Mouse (Mus musculus) gastrocnemius, adult 2 months (tissue): ENCODE results near the gene Rab4a. TPM values are rescaled to one million over a fixed set of nuclear protein-coding genes. Genes with fewer than 3 reads are reported as not detected.

Experiments used
- DNase-seq: peaks from one replicate; pipeline ENCODE4 v3.0.0; 2022
- H3K27ac ChIP-seq: fragments of 200-600 bp; 2 replicates; pipeline ENCODE4 v1.8.1; 2022; ENCODE audit warnings: mild to moderate bottlenecking
- H3K4me3 ChIP-seq: fragments of 200-600 bp; 2 replicates; pipeline ENCODE4 v1.8.1; 2022; ENCODE audit warnings: mild to moderate bottlenecking, moderate library complexity
- CTCF ChIP-seq: fragments of 200-600 bp; IDR thresholded peaks from 2 replicates; pipeline ENCODE4 v1.8.1; 2022; ENCODE audit warnings: antibody characterized with exemption, mild to moderate bottlenecking, moderate library complexity
- intact Hi-C: fragments of 180-260 bp; cut with DNase I; formaldehyde crosslinking; loops from one replicate; pipeline ENCODE4 v1.15.1; 2025
- total RNA-seq, 2 experiments: library from RNA; stranded (reverse); gene quantifications; 2 replicates each; pipeline ENCODE4 v1.2.3; 2021

The Rab4a gene
- total RNA-seq, 2 experiments from 2014 or later, result 12.0 to 12.4 TPM

DNA sequence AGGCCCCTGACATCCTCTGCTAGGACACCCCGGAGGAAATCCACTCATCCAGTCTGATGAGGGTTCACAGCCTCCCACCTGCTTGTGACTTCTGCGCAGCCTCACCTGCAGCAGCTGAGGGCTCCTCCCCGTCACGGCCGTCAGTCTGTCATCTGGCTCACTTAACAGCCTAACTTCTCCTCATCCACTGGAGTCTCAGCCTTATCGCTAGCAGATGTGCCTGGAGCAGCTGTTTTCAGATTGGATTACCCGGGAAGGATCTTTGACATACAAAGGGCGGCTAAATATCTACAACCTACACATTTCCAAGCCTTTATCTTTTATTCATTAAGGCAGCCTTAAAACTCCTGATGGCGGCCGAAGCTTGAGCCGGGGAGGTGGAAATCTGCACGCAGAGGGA lies 32.3 kb upstream of the Rab4a start:
- Histone ChIP-seq H3K4me3 (no peak overlapping the region), H3K27ac (no peak overlapping the region)
- no peak for TF ChIP-seq CTCF
- intact Hi-C loops, result no loop called here
- no peak for DNase-seq

DNA sequence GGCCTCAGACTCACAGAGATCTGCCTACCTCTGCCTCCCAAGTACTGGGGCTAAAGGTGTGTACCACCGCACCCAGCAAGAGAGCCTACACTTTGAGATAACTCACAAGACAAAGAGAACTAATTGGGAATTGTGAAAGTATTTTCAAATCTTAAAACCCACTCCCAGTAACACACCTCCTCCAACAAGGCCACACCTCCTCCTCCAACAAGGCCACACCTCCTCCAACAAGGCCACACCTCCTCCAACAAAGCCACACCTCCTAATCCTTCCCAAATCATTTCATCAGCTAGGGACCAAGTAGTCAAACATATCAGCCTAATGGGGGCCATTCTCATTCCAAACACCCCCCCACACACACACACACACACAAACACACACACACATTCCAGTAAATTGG lies 31.3 kb upstream of the Rab4a start:
- no peak for TF ChIP-seq CTCF
- Histone ChIP-seq H3K27ac (no peak overlapping the region), H3K4me3 (no peak overlapping the region)
- DNase-seq, result no peak
- intact Hi-C loops, result no loop called here

DNA sequence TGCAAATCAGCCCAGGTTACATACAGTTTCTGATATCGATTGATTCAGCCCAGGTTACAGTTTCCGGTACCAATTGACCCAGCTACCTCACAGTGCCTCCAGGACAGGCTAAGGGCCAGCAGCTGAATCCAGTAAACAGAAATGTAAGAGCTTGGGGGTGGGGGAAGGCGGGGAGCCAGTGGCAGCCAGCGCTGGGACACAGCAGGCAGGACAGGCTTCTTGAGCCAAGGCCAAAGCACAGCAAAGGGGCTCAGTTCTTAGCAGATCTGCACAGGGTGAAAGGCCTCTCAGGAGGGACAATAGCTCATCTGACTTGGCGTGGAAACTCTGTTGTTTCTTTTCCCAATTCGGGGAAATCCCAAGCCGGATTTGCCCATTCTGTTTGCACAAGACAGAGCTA lies 28.5 kb upstream of the Rab4a start:
- no peak for TF ChIP-seq CTCF
- peak overlapping the region; percentile 67 for H3K27ac ChIP-seq
- no peak overlapping the region for H3K4me3 ChIP-seq
- intact Hi-C loops, result no loop called here
- peak; percentile 77 for DNase-seq

DNA sequence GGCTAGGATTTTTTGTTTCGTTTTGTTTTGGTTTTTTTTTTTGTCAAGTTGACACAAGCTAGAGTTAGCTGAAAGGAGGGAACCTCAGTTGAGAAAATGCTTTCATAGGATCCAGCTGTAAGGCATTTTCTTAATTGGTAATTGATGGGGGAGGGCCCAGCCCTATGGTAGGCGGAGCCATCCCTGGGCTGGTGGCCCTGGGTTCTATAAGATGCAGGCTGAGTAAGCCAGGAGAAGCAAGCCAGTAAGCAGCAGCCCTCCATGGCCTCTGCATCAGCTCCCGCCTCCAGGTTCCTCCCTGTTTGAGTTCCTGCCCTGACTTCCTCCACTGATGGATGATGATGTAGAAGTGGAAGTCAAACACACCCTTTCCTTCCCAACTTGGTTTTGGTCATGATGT lies 25.3 kb upstream of the Rab4a start:
- H3K4me3 ChIP-seq, result no peak overlapping the region
- no peak overlapping the region for H3K27ac ChIP-seq
- TF ChIP-seq CTCF, result no peak
- no peak for DNase-seq
- intact Hi-C loops, result no loop called here

DNA sequence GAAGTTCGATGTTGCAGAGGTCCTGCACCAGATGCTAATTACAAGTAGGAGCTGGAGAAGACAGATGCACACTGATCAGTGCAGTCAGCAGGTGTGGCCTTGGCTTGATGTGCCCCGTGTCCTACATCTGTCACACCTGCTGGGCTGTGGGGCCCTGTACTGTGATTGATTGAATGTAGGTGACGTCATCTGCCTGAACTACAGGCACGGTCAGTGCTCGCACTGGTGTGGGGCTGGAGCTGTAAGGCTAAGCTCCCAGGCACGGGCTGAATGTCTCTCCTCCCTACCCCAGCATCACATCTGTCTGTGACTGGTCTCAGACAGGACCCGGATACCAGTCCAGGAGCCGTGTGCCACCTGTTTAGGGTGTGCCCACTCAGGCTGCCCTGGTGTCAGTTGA lies 24.5 kb upstream of the Rab4a start:
- H3K4me3 ChIP-seq, result no peak overlapping the region
- no peak for TF ChIP-seq CTCF
- intact Hi-C loops, result no loop called here
- no peak overlapping the region for H3K27ac ChIP-seq
- DNase-seq, result no peak

DNA sequence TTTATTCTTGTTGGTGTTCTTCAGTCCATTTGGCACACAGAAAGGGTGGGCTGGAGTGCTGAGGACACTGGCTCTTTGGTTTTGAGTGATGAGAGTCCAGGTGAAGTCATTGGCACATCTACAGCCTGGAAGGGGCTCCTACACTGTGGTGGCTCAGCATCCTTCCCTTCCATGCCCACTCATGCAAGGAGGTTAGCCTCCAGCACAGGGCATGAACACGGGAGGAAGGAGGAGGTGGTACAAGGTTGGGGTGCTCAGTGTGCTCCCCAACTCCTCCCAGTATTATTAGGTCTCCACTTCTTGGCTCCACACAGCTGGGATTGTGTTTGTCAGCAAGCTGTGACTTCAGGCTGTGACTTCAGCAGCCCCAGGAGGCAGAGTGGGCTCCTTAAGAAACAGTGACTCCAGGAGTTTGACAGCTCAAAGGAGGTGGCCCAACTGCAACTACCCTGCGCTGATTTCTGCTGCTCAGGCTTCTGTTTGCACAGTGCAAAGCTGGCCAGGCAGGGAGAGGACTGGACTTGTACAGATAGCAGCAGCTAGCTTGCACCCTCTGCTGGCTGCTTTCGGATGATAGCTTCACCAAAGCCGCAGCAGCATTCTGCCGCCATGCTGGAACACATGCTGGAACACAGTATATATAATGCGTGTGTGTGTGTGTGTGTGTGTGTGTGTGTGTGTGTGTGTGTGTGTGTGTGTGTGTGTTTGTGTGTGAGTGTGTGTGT lies 22.1 kb upstream of the Rab4a start:
- intact Hi-C loops, result loop anchor here (1.0 to 2.0 kb wide), 2 partner anchors 131 to 139 kb away; partner anchors contain the start of gene Rhou
- peak; percentile 85 for DNase-seq
- TF ChIP-seq CTCF, result peak; percentile 72
- H3K4me3 ChIP-seq, result no peak overlapping the region
- H3K27ac ChIP-seq, result no peak overlapping the region

DNA sequence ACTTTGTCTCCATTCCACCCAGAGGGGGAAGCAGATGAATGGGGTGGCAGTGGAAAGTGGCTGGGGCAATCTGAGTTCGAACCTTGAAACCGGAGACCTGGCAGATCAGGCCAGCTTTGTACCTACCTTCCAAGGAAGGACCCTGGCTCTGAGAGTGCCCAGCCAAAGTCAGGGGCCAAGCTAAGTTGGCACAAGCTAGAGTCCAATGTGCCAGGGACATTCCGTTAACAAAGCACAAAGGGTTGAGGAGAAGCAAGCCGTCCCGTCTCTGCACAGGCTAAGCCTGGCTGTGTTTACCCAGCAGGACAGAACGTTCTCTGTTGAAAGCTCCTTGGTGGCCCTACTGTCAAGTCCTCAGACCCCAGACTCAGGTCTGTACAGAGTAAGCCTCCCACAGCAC lies 19.6 kb upstream of the Rab4a start:
- intact Hi-C loops, result no loop called here
- H3K4me3 ChIP-seq, result no peak overlapping the region
- TF ChIP-seq CTCF, result no peak
- peak; percentile 39 for DNase-seq
- peak overlapping the region; percentile 68 for H3K27ac ChIP-seq

DNA sequence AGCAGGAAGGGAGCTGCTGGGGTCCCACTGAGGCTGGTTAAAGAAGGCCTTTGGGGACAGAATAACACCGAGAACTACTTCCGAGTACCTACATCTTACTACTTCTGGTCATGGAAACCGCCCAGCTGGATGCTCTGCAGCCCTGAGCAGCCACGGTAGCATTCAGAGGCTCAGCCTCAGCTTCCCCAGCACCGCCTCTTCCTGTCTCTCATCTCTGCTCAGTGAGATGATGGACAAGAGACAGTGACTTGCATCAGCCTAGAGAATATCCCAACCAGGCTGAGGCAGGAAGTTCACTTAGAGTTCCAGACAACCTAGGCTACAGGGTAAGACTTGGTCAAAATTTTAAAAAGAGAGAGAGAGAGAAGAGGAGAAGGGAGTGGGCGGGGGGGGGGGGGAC lies 19.1 kb upstream of the Rab4a start:
- H3K4me3 ChIP-seq, result no peak overlapping the region
- peak overlapping the region; percentile 68 for H3K27ac ChIP-seq
- intact Hi-C loops, result no loop called here
- DNase-seq, result no peak
- TF ChIP-seq CTCF, result no peak

DNA sequence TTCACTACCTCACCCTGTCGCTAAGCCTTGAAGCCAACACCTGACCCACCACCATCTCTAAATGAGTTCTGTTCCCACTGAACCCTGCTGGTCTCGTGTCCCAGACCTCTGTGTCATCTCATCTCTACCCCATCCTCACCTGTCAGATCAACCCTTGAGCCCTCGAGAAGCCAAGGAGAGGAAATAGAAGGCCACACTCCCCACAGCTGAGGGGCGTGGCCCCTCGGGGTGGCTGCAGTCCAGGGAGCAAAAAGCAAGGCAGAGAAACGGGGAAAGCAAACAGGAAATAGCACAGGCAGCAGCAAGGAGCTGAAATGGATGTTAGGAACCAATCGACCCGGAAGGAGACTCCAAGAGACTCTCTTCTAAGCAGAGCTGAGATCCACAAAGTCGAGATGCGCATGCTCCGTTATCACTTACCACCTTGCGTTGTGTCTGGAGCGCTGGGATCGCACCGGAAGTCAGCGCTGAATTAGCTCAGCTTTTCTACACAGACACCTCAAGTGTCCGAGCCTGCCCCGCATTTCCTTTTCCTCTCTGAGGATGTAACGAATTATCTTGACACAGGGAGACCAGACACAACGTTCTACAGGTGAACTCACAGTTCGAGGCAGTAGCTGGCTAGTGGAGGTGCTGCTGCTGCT lies 18.4 kb upstream of the Rab4a start:
- H3K4me3 ChIP-seq, result no peak overlapping the region
- no peak overlapping the region for H3K27ac ChIP-seq
- intact Hi-C loops, result no loop called here
- TF ChIP-seq CTCF, result no peak
- no peak for DNase-seq

DNA sequence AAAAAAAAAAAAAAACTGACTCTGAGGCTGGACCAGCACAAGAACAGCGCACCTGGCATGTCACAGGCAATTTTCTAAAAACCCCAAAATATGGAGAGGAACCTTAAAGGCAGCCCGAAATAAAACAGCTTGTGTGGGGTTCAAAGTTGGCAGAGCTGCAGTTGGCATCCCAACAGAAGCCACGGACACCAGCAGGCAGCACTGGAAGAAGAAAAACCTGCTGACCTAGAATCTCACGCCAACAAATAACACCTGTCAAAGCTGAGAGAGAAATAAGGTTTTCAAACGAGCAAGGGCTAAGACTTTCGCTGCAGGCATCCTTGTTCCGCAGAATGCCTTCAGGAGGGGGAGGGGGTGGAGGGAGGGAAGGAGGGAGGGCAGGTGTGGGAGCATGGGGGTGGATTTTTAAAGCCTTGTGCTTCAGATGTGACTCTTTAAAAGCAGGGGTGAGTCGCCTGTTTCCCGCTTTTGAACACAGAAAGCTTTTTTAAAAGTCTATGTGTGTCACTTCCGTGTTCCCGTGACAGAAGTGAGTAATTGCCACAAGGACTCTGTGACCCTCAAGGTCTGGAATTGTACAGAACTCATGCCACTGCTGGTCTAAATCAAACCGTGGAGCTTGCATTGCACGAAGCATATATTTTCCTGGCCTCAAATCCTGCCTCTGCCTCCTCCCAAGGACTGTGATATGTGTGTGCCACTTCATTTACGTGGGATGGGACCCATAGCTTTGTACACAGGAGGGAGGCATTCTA lies 17.2 kb upstream of the Rab4a start:
- TF ChIP-seq CTCF, result no peak
- intact Hi-C loops, result no loop called here
- no peak for DNase-seq
- no peak overlapping the region for H3K4me3 ChIP-seq
- no peak overlapping the region for H3K27ac ChIP-seq

DNA sequence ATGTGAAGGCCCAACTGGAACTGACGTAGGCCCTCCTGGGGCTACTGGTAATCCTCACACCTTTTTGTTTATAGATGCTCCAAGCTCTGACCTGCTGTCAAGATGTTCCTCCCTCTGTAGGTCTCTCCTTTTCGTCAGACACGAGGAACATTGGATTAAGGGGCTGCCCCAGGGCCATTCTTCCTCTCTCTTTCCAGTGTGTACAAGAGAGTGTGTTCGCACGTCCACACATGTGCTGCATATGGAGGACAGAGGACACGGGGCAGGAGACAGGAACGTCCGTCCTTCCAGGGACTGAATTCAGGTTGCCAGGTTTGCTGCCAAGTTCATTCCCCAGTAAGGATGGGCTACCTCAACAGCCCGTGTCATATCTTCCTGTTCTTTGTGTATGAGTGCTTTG lies 16.3 kb upstream of the Rab4a start:
- no peak overlapping the region for H3K27ac ChIP-seq
- DNase-seq, result no peak
- H3K4me3 ChIP-seq, result no peak overlapping the region
- intact Hi-C loops, result no loop called here
- TF ChIP-seq CTCF, result no peak

DNA sequence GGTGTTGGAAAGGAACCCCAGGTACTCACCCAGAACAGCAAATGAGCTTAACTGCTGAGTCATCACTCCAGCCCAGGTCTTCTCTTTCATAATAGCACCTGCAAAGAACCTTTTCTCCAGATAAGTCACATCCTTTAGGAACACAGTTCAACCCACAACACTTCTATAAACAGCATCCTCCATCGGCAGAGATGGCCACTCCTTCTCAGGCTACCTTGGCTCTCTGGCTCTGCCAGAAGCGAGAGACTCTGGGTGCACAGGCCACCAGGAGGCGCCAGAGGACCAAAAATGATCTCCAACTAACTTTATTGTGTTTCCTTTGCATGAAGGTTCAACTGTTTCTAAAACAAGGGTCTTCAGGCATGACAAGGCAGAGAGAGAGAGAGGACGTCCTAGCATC lies 15.8 kb upstream of the Rab4a start:
- TF ChIP-seq CTCF, result peak; percentile 97
- no peak overlapping the region for H3K4me3 ChIP-seq
- peak; percentile 89 for DNase-seq
- intact Hi-C loops, result loop anchor here (1.0 kb wide), 1 partner anchor 42 kb away; no protein-coding TSS in a partner anchor
- H3K27ac ChIP-seq, result no peak overlapping the region

DNA sequence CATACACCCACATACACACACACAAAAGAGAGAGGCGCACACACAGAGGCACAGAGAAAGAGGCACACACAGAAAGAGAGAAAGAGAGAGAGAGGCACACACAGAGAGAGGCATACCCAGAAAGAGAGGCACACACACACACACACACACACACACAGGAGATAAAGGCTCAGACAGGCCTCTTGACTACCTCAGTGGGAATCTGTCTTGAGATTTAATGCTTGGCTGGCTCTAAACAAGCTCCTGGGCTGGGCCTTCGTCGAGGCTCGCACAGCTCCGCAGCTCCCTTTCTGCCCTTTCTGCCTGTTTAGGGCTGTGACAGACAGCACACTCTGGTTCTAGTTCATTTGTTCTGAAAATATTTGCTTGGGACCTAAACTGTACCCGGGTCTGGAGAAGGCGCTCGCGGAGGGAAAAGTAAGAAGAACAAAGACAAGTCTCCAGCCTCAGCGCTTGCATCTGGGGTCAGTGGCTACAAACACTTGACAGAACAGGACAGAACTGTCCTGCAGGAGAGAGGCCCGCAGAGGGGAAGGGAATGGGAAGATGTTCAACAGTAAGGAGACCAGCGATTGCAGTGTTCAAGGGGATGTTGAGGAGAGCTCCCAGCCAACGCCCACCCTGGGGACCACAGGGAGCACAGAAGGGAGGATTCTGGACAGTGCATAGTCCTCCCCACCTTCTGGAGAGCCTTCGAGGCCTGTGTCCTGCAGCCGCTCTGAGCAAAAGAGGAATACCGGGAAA lies 14.5 kb upstream of the Rab4a start:
- intact Hi-C loops, result no loop called here
- Histone ChIP-seq H3K4me3 (no peak overlapping the region), H3K27ac (no peak overlapping the region)
- DNase-seq, result no peak
- no peak for TF ChIP-seq CTCF
